Mouse (Mus musculus) 3T3-L1 (cell line): Measurements from ENCODE around the gene Zwilch.
"Not testable (repeated sequence)": the region's sequence is repeated elsewhere in the genome, so short reads cannot be mapped to it uniquely, and the experiment has no call there.

Experiments
- DNase-seq: peaks from one replicate; pipeline ENCODE4 v3.0.0-alpha.2; 2015; ENCODE audit warnings: low read depth, low spot score

The Zwilch gene

GRCm38 (mm10) chr9:64172816-64173665, at the start of gene Zwilch, which contains the start of gene Rpl4:
Zwilch (minus strand) TSS chr9:64173104.
Rpl4 (plus strand) TSS chr9:64173375.
- peak; percentile 85 for DNase-seq

- DNase-seq, result no peak
Measured at GRCm38 (mm10) chr9:64222098-64222497, 49.2 kb upstream of the Zwilch start.

- no peak for DNase-seq
Measured at GRCm38 (mm10) chr9:64221480-64221879, 48.6 kb upstream of the Zwilch start.

GRCm38 (mm10) chr9:64220603-64221002, 47.7 kb upstream of the Zwilch start:
- DNase-seq, result no peak

- no peak for DNase-seq
Measured at GRCm38 (mm10) chr9:64219772-64220420, 47.0 kb upstream of the Zwilch start.

- no peak for DNase-seq
Measured at GRCm38 (mm10) chr9:64219305-64219704, 46.4 kb upstream of the Zwilch start.

GRCm38 (mm10) chr9:64217887-64218286, 45.0 kb upstream of the Zwilch start:
- peak; percentile 30 for DNase-seq

- peak; percentile 27 for DNase-seq
Measured at GRCm38 (mm10) chr9:64216641-64217040, 43.7 kb upstream of the Zwilch start.

- DNase-seq, result no peak
Measured at GRCm38 (mm10) chr9:64216090-64216489, 43.2 kb upstream of the Zwilch start.

- DNase-seq, result no peak
Measured at GRCm38 (mm10) chr9:64214452-64214851, 41.5 kb upstream of the Zwilch start.

- no peak for DNase-seq
Measured at GRCm38 (mm10) chr9:64207509-64208084, 34.7 kb upstream of the Zwilch start.

- peak; percentile 57 for DNase-seq
Measured at GRCm38 (mm10) chr9:64202866-64203265, 30.0 kb upstream of the Zwilch start.

GRCm38 (mm10) chr9:64202331-64202730, 29.4 kb upstream of the Zwilch start:
- peak; percentile 74 for DNase-seq

GRCm38 (mm10) chr9:64199897-64200296, 27.0 kb upstream of the Zwilch start:
- DNase-seq, result no peak

- DNase-seq, result not testable (repeated sequence)
Measured at GRCm38 (mm10) chr9:64198763-64199418, 26.0 kb upstream of the Zwilch start.

- no peak for DNase-seq
Measured at GRCm38 (mm10) chr9:64198068-64198762, 25.3 kb upstream of the Zwilch start.

GRCm38 (mm10) chr9:64197524-64197923, 24.6 kb upstream of the Zwilch start:
- DNase-seq, result no peak

GRCm38 (mm10) chr9:64195554-64195953, 22.6 kb upstream of the Zwilch start:
- DNase-seq, result no peak

GRCm38 (mm10) chr9:64193879-64194278, 21.0 kb upstream of the Zwilch start:
- DNase-seq, result no peak

GRCm38 (mm10) chr9:64184166-64184840, 11.4 kb upstream of the Zwilch start:
- no peak for DNase-seq

GRCm38 (mm10) chr9:64183295-64183694, 10.4 kb upstream of the Zwilch start:
- not testable (repeated sequence) for DNase-seq
